Mouse (Mus musculus) embryo, embryonic 11 days (tissue): ENCODE measurements around the gene Gfy.
"Not testable (repeated sequence)": the region's sequence is repeated elsewhere in the genome, so short reads cannot be mapped to it uniquely, and the experiment has no call there.

Experiments used
- DNase-seq: peaks from one replicate; pipeline ENCODE4 v3.0.0-alpha.2; 2015

Gene Gfy

DNA sequence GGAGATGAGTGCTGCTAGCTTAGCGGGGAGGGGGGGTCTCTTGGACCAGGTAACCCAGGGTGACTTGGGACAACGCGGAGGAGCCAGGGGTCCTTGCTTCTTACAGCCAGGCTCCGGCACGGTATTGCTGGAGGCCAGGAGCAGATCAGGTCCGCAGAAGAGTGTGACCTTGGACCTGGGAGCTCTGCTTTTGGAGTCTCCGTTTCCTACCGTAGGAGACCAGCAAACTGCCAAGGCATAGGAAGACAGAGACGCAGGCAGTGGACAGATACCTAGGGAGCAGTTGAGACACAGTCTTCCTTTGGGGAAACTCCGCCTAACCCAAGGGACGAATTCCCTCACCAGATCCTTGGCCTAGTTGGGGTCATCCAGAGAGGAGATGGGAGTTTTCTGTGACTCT, 13.7 kb downstream of the Gfy start:
- no peak for DNase-seq

DNA sequence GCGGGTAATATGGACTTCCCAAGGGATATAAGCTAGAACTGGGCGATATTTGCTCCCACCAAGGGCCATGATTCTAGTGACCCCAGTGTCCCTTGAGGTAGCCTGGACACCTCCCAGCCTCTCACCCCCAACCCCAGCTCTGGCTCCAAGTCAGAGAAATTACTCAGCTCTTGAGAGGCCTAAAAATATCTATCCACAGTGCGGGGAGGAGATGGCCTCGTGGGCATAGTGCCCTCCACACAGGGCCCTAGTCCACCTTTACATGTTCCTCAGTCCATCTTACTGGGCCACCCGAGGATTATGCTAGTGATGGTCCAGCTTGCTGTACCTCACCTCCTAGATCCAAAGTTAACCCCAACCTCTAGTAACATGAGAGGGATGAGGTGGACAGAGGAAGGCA, 14.5 kb downstream of the Gfy start:
- no peak for DNase-seq

DNA sequence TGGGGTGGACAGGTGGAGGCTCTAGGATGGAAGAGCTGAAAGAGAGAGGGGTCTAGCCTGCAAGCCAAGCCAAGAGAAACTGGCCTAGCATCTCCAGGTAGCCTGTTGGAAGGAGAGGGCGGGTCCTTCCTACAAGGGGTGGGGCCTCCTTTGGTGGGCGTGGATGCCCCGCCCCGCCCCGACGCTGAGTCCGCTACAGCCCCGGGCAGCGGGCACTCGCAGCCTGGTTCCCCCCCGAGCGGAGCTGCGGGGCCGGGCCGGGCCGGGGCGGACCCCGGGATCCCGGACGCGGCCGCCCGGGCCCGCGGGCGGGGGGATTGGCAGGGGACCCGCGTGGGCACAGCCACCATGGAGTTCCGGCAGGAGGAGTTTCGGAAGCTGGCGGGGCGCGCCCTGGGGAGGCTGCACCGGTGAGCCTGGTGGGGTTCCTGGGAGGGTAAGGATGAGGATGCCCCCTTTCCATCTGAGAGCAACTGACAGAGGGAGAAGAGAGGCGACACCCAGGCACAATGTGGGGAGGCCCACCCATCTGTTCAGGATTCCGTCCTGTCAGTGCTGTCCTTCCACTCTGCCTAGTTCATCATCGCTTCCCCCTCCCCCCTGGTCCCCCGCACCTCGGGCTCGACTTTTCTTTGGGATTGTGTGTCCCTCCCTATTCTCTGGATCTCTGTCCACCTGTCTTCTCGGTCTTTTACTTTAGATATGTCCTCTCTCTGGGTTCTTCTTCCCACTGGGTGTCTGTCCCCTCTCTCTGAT, 15.5 kb downstream of the Gfy start, which contains the start of gene Slc17a7:
TSS of gene Slc17a7 (plus strand) at position 215 of the 756 bp plus-strand sequence.
- DNase-seq: peak; percentile 55

DNA sequence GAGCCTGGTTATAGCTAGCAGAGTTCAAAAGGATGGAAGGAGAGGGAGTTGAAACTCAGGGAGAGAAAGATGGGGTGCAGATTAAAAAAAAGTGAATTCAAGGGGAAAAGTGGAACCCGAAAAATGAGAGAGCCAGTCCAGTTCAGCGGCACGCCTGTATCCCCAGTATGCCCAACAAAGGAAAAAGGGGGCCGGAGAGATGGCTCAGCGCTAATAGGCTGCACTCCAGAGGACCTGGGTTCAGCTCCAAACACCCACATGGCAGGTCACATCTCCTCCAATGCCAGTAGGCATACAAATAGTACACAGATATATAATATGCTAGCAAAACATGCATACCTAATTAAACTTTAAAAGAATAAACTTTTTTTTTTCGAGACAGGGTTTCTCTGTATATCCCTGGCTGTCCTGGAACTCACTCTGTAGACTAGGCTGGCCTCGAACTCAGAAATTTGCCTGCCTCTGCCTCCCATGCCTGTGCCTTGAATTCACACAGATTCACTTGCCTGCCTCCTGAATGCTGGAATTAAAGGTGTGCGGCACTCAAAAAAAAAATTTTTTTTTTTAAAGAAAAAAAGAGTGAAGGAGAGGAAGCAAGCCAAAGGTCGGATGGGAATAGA, 16.3 kb downstream of the Gfy start:
- DNase-seq: no peak

DNA sequence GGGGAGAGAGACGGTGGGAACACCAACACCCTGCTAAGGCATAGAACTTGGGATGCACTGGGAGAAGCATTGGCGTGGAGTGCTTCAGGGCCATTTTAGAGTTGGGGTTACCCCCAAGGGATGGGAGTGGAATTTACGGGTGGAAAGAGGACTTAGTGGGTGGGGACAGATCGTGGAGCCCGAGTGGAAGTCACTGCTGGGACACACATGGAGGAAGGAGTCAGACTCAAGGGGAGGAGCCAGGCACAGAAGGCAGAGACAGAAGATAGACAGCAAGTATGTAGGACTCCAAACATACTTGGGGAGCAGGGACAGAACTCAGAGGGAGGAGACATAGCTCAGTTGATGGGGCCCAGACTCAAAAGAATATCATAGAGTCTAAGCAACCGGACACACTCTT, 16.8 kb downstream of the Gfy start:
- DNase-seq: no peak

DNA sequence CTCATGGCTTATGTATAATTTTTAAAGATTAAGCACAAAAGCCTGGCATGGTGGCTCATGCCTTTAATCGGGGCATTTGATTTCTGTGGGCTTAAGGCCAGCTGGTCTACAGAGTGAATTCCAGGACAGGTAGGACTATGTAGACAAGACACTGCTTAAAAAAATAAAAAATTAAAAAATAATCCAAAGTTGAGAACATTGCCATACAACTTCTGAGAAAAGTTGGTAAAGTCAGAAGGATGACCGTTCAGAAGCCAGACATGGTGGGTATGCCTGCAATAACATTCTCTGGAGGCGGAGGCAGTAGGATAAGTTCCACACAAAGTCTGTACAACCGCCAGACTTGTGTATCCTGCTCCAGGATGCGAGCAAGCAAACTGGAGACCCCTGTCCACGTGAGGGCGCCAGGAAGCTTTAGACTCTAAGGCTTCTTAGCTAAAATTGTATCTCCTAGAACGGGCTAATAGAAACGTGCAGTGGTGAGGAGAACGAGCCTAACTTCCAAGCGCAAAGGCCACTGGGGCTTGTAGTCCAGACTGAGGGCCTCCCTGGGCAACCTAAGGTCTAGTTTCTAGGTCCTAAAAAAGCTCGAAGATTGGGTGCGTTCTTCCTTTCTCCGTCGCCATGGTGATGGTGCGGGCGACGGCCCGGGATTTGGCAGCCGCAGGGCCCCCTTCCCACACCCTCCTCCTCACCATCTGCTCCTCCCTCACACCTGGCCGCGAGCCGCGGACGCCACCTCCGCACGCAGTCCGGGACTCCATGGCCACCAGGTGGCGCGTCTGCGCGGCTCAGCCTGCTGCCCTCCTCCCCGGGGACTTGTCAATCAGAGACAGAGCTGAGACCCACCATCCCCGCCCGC, 17.5 kb downstream of the Gfy start:
- peak; percentile 94 for DNase-seq

DNA sequence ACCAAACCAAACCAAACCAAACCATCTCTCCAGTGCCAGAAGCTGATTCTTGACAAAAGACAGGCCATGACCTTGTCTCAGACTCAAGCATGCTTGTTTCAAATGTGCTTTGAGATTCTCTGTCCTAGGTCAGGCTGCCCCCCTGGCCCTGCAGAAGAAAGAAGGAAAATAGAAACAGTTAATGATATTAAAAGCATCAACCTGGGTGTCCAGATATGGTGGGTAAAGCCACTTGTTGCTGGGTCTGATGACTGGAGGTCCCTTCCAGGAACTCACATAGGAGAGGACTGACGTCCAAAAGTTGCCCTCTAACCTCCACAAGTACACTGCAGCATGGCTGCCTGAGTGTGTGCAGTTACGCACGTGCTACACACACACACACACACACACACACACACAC, 18.5 kb downstream of the Gfy start:
- DNase-seq: no peak

DNA sequence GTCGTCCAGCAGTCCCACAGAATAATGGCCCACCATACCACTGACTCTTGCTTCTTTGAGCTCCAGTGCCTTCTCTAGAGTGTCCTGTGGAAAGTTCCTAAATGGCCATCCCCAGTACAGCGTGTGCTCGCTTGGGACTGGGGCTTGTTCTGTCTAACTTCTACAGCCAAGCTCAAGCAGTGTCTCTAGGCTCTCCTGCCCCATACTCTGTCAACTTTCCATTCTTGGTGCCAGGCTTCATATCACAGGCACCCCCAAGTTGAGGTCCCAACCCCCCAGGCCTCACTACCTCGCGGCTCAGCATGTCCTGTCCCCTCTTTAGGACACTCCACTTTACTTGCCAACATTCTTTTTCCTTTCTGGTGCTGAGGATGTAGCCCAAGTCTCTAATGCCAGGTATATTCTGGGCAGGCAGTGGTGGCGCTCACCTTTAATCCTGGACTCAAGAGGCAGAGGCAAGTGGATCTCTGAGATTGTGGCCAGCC, 19.0 kb downstream of the Gfy start:
- no peak for DNase-seq

DNA sequence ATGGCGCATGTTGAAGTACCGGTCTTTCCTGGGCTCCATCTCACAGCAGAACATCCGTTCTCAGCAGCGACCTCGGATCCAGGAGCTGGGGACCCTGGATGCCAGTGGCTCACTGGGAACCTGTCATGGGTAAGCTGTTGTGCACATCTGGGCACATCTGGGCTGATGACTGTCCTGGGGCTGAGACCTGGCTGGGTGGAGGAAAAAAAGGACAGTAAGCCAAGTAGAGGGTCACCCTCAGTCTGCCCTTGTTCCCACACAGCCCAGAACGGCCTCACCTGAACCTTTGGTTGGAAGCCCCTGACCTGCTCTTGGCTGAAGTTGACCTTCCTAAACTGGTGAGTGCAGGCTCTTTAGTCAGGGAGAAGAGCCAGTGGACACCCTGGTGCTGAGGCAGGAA, 20.4 kb downstream of the Gfy start:
- DNase-seq: no peak

DNA sequence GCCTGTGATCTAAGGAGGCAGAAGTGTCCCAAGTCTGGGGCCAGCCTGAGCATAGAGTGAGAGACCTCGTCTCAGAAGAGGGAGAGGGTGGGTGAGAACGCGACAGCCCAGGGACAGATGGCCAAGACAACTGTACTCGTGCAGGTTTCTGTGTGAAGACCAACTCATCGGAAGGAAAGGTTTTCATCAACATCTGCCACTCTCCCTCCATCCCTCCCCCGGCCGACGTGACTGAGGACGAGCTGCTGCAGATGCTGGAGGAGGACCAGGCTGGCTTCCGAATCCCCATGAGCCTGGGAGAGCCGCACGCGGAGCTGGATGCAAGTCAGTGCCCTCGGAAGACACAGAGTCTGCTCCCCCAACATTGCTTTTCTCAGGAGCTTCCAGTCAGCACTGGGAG, 21.9 kb downstream of the Gfy start:
- no peak for DNase-seq

DNA sequence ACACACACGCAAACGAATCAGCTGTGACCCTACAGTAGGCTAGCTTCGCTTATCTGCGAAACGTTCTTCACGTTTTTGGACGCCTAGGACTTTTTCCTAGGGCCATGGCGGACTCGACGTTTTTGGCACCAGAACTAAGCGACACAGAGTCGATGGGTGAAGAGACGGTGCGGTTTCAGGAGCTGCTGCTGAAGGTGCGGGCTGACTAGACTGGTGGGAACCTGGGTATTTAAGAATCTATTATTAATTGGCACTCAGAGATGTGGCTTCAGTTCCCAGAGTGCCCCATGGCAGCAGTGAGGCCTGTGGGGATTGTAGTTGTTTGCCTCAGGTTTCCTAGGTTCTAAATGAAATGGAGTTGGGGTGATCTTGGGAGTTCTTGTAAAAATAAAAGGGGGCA, 23.2 kb downstream of the Gfy start:
- no peak for DNase-seq

DNA sequence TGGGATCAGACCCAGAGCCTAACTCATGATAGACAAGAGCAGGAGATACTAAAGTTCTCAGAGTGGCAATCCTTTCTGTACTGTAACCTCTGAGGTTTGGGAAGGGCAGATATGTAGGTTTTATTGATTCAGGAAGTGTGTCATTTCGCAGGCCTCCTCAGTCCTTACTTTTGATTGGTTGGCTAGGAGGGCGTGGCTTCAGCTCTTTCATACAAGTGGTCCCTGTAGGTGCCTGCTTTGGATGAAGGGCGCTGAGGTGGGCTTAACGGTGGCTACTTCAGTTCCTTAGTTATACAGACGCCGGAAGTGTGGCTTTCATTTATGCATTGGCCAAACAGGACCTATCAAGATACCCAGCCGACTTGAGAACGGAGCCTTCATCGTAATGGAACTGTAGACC, 23.8 kb downstream of the Gfy start:
- DNase-seq: no peak

DNA sequence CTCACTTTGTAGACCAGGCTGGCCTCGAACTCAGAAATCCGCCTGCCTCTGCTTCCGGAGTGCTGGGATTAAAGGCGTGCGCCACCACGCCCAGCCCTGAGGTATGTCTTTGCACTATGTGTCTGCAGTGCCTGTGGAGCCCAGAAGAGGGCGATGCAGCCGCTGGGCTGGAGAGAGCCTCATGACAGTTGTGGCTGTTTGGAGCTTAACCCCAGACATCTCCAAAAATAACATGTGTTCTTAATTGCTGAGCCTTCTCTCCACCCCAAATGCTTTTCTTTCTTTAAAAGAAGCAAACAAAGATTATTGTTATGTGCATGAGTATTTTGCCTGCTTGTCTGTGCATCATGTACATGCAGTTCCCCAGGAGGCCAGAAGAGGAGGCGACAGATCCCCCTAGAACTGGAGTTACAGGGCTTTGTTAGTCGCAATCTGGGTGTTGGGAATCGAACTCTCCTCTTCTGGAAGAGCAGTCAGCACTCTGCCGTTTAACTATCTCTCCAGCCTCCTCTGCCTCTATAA, 24.3 kb downstream of the Gfy start:
- peak; percentile 41 for DNase-seq

DNA sequence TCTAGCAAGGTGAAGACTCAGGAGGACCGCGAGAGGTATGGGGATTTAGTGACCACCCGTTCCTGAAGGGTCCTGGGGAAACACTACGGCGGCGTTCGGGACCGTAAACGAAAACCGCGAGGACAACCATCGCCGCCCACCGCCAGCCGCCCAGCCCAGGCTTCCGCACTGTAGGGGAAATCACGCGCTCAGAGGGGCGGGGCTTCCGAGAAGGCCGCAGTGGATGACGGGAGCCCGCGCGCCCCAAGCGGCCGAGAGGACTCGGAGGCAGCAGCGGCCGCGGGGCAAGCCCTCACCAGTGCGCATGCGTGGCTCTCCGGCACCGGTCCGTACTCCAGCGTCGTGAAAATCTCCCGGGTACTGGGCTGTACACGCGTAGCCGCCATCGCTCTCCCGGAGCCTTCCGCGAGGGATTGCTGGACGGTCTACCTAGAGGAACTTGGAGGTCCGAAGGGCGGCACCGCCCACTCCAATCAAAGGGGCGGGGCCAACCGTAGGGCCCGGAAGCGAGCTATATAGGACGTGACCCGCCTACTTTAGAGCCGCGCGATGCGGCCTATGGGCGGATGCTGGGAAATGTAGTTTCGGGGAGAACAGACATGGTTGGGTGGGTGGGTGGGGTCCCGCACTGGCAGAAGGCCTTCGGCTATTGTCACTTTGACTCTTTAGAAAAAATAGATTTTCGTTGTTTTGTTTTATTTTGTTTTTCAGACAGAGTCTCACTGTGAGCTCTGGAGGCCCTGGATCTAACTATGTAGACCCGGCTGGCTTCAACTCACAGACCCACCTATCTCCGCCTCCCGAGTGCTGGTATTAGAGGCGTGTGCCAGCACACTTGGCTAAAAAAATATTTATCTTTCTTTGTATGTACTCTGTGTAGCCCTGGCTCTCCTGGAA, 25.0 kb downstream of the Gfy start, which contains the start of the genes Pih1d1 and Aldh16a1:
TSS of gene Pih1d1 (plus strand) at position 208 of the 897 bp plus-strand sequence.
TSS of gene Aldh16a1 (minus strand) at position 489 of the 897 bp plus-strand sequence.
- DNase-seq: peak; percentile 98

DNA sequence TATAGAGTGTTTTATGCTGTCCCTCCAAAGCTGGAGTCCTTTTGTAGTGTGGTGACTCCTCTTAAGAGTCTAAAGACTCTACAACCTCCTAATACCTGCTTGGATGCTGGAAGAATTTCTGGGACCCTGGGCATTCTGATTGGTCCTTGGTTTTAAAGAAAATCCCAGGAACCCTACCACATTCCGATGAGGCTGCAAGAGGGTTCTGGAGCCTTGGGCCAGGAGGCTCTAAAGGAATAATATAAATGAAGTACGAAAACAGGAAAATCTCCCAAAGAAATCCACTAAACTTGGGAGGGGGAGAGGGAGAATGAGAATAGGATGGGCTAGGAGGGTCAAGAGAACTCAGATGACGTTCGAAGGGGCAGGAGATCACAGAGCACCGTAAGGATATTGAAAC, 25.8 kb downstream of the Gfy start:
- DNase-seq: no peak

DNA sequence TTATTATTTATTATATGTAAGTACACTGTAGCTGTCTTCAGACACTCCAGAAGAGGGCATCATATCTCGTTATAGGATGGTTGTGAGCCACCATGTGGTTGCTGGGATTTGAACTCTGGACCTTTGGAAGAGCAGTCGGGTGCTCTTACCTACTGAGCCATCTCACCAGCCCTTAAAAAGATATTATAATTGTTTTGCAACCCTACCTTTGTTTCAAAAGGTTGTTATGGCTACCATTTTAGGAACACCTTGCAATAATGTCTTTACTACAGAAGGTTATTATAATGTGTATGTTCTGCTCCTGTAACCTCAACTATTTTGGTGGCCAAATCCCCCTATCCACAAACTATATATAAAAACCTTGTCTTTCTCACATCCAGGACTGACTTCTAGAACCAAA, 26.3 kb downstream of the Gfy start:
- DNase-seq: not testable (repeated sequence)

DNA sequence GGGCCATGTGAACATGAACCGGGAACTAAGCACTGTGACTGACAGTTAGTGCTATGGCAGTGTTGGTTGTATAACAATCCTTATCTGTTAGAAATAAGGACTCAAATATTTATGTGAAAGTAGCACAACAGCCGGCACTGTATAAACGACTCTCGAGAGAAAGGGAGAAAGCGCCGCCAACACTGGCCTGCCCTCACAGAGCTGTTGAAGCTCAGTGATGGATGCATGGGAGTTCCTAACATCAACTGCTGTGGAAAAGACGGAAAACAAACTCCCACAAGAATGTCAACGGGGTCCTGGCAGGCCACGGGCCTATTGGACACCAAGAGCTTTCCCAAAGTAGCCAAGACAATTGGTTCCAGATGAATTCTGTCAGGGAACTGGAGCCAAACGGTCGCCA, 28.1 kb downstream of the Gfy start:
- DNase-seq: peak; percentile 49

DNA sequence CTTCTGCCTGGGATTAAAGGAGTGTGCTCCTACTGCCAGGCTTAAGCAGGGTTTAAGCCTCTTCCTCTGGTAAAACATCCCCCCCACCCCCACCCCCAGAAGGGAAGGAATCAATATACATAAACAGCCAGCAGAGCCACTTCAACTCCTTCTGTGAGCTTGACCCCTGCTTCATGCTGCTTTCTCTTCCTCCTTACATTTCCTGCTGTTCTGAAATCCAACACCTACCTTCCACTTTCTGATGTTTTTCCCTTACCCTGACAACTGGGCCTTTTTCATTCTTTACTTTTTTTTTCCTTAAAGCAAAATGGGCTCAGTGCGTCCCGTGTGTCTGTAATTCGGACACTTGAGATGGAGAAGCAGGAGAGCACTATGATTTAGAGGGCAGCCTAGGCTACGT, 29.0 kb downstream of the Gfy start:
- DNase-seq: no peak

DNA sequence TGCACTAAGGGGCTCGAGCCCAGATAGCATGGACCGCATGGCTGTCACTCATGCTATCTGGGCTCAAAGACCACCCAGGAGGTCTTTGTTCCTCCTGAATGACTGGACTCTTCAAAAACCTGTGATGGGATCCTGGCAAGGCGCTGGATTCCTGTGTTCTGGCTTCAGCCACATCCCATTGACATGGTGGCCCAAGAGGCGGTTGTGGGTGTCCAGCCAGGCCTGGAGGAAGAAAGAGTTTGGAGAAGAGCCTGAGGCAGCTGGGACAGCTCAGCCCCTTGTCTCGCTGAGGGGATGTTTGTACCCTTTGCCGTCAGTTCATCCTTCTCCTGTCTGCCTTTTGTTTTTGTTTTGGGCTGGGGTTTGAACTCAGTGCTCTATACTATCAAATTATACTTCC, 29.8 kb downstream of the Gfy start:
- no peak for DNase-seq

DNA sequence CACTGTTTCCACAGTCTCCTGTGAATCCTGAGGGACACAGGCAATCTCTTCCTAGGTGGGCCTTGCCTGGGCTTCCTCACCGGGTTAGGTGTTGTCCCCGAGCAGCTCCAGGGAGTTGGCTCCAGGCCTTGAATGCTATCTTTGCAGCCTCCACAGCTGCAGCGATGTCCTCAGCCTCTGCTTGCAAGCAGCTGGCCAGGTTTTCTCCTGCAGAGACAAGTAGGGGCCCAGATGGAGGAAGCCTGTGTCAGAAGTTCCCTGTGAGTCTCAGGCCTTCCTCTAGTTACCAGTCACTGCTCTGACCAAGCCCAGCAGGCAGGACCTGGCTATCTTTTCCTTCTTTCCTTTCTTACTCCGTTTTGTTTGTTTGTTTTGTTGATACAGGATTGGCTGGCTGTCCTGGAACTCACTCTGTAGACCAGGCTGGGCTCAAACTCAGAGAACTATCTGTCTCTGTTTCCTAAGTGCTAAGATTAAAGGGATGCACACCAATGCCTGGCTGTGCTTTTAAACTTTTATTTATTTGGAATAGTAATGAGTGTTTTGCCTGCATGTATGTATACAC, 30.8 kb downstream of the Gfy start:
- DNase-seq: no peak

DNA sequence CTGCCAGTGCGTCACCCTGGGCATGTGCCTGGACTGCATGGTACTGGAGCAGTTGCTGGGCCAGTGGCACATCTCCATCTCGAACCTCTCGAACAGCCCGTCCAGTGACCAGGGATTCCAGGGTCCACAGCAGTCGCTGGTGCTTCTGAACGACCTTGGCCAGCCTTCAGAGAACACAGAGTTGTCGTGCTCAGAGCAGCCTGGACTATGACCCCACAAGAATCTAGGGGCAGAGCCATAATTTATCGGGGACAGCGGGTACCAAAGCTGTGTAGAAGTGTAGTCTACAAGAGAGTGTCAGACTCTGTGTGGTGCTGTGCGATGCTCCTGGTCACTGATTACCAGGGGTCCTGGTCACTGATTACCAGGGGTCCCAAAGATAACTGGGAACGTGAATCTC, 31.5 kb downstream of the Gfy start:
- no peak for DNase-seq

DNA sequence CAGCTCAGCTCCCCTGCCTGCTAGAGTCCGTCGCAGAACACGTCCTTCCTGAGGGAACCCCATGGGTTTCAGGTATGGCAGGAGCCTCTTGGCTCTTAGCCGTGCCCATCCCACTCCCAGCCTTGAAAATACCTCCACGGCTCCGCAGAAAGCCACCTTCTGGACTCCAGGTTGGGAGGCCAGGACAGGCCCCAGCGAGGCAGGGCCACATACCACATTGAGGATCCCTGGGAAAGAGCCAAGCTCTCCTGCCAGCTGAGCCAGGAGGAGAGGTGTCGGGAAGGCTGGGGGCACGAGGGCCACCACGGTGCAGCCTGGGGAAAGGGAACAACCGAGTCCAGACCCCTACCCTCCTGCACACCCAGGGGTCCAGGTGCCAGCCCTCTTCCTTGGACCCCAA, 32.1 kb downstream of the Gfy start:
- DNase-seq: no peak
